Mouse (Mus musculus) hindlimb bud, embryonic 11.5 days (tissue): ENCODE data around the gene Wdr95.
"Not testable (repeated sequence)": the region's sequence is repeated elsewhere in the genome, so short reads cannot be mapped to it uniquely, and the experiment has no call there.

Experiments
- DNase-seq: peaks from one replicate; pipeline ENCODE4 v3.0.0-alpha.2; 2012; ENCODE audit warnings: low read depth, low spot score; ENCODE audit errors: extremely low spot score

Gene Wdr95

DNA sequence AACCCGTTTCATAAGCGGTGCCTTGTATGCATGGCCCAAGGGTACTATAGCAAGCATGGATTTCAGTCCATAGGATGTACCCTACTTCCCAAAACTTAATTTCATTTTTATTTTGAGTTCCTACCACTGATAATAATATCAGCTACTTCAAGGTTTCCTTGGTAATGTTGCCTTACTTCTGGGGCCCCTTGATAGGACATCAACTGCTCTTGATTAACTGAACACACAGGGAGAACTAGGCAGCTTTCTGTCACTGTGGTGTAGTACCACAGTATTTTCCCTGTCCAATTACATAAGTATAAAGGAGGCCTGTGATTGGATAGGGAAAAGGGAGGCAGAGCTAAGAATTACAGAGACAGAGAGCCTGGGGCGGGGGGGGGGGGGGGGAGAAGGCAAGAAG, 13.6 kb upstream of the Wdr95 start:
- no peak for DNase-seq

DNA sequence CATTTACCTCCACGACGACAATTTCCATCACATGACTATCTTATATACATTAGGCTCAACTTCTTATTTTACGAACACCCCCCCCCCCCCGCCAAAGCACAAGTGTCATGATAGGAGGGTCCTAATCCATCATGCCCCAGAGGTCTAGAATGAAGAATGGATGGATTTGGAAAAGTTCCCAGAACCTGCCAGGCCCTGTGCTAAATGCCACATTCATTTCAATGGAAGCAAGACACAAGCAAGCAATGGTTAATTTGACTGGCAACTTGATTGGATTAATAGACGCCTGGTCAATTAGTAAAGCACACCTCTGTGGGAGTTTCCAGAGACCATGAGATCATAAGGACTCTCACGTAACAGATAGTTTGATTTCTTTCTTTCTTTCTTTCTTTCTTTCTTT, 11.4 kb upstream of the Wdr95 start:
- no peak for DNase-seq

DNA sequence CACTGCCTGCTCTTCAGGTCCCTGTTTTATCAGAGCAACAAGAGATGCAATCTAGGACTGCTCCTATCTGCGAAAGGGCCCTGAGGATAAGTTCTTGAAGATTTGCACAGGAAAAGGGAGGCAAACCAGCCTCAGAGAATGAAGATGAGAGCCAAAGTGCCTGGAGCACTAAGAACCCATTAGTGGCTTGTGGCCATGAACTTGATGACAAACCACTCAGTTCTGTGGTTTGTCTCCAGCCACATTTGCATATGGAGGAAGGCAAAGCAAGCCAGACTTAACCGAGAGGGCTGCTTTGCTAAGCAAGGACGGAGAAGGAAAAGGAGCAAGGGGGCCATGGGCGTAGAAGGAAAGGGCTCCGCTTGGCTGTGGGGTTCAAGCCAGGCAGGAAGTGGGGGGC, 7.7 kb upstream of the Wdr95 start:
- no peak for DNase-seq

DNA sequence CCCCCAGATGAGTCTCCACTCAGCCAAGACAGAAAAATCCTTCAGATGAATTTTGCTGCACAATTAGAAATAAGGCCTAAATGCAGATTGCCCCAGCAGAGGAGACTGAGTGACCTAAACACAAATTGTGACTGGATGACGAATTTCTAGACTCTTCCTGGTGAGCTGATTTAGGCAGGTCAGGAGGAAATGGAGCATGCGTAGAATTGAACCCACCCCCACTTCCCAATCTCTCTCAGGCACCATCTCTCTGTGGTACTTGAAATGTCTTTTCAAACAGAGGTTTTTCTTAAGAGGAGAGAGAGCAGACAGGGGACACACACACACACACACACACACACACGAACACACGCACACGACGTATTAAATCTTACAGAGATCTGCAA, 4.6 kb upstream of the Wdr95 start:
- DNase-seq: no peak

DNA sequence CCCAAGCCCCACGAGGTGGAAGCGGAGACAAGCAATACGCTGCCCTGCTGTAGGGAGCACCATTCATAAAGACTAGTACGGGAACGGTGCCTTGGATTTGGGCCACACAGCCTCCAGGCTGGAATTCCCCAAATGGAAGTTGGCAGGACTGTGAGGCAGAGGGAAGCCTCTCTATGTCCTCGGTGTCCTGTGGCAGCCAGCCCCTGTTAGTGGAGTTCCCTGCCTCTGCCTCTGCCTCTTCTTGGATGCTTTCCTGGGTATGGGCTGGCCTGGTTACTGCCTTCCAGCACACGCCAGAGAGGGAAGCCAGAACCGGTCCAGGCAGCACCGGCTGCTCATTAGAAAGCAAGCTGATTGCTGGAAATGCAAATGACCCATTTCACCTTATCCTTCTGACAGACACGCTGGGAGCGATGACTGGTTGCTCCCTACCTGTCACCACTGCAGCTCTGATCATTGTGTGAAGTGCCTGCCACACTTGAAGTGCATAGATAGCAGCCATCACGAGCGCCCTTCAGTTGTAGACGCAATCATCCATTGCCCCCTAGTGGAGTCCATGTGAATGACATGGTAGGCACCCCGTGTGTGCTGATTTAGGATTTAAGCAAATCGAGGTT, 4.1 kb upstream of the Wdr95 start:
- peak; percentile 79 for DNase-seq

DNA sequence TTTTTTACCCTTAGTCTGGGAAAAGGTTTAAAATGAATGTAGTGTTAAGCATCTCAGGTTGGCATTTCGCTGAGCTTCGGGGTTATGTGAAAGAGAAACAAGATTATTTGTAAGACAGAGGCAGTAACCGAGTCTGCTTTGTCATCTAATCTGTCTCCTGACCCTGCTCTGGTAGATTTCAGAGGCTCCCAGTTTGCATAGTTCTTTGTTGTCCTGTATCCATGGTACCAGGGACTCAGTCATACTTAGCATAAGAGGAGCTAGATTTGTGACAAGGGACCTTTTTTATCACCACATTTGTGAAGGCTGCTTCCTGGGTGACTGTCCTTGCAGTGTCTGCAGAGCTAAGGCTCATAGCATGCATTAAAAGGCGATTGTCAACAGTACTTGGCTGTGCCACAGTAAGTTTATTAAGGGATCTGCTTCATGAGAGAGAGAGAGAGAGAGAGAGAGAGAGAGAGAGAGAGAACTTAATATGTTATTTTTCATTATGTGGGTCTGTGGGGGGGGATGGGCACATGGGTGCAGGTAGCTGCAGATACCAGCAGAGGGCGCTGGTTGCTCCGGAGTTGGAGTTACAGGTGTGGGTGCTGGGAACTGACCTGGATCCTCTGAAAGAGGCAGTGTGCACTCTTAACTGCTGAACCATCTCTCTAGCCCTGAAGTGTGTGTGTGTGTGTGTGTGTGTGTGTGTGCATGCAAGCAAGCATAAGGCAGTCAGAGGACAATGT, 3.3 kb upstream of the Wdr95 start:
- DNase-seq: no peak

DNA sequence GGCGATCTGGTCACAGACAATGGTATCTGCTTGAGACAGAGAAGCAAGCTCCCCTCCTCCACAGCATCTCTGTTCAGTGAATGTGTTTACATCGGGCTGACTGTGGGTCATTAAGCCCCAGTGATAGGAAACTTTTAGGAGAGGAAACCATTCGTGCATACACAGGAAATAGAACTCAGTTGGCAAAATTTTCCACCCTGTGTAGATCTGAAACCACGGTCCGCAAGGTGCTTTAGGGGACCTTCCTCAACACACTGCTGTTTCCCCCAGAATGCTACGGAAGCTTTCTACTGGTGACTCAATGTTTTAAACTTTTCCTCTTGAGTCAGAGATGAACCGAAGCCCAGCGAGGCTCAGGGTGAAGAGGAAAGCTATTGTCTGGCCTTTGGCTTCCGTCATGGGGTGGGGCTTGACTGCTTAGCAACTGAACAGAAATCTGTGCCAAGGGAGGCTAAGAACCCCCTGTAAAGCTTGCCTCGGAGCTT, 2.0 kb upstream of the Wdr95 start:
- DNase-seq: no peak

DNA sequence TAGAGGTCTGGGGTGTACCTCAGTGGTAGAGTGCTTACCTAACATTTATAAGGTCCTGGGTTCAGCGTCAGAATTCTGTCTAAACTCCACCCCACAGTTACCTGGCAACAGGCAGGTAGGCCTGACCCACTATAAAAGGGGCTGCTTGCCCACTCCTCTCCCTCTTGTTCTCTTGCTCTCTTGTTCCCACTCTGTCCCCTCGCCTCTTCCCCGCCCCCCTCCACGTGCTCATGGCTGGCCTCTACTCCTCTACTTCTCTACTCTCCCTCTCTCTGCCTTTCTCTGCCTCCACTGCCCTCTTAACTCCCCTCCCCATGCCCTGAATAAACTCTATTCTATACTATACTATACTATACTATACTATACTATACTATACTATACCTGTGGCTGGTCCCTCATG, 1.2 kb upstream of the Wdr95 start:
- not testable (repeated sequence) for DNase-seq

DNA sequence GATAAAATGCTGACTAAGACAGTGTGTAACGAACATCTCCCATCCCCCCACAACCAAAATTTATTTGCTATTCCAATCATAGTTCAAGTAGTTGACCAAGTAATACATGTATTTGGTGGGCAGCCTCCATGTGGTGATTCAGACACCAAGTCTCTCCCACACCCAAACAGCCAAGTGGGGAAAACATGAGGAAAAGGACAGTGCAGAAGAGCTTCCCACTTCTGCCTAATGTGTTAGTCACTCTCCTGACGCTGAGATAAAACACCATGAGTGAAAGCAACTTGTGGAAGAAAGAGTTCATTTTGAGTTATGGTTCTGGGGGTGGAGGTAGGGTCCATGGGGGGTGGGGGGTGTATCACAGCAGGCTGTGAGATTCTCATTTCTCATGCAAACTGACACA, 5.4 kb downstream of the Wdr95 start:
- DNase-seq: no peak

DNA sequence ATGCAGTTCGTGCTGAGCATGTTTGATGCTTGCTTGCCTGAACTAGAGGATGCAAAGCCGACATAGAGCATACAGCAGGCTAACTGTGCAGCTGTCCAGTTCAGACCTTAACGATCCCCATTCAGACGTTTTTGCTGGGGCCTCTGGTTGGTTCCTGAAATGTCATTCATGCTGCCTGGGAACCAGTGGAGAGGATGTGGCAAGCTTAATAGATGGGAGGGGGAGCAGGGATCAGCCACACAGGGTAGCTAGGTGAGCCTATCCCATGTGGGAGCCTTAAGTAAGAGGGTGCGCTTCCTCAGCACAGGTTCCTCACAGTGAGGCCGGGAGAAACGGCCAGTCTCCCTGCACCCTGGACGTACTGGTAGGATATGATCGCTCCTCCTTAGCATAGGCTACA, 7.5 kb downstream of the Wdr95 start:
- DNase-seq: no peak

DNA sequence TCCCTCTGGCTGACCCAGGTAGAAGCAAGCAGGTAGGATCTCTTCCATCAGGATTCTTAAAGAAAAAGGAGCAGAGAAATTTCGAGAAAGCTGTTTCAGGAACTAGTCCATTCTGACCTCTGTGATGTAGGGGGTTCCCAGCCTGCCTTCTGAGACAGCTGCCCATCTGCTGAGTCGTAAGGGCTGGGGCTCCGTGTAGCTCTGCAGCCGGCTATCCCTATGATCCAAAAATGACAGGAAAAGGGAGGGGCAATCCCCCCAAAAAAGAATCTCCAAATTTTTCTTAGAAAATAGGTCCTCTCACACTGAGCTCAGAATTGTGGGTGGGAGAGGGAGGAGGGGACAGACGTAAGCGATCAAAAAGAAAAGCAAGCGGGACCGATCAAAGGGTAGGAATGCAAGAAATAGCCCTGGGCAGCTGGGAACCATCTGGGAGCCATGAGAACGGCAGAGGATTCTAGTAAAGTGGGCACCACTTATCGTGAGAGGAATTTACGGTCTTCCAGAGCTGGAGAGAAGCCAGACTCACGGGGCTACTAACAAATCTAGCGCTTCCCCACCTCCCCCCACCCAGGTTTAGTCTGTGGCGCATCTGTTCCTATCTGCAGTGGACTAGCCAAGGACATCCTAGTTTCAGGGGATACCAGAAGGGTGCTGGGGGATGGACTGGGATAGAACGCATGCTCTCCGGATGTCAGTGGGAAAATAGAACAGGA, 9.5 kb downstream of the Wdr95 start:
- no peak for DNase-seq

DNA sequence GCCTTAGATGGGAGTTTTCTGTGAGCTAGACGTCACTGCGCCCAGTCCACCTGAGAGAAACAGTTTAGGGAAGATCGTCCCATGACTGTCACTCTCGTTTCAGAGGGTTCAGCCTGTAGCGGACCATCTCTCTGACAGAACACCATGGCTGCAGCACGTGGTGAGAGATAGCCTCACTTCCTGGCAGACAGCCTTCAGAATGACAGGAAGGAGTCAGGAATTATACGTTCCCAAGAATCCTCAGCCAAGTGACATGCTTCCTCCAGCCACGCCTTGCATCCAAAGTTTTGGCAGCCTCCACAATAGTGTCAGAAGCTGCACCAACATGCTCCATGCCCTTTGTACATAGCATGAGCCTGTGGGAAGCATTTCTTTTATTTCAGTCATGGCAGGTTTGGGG, 10.1 kb downstream of the Wdr95 start:
- DNase-seq: no peak

DNA sequence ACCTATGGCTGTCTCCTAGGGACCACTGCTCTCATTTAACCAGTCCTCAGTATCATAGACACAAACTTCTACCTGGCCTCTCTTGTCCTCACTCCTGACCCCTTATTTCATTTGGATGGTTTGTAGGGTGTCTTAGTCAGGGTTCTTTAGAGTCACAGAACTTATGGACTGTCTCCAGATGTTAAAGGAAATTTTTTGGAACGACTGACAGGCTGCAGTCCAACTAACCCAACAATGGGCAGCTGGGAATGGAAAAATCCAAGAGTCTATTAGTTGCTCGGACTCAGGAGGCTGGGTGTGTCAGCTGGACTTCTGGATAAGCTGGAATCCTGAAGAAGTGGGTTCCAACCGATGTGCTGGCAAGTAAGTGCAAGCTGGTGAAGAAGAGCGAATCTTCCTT, 10.6 kb downstream of the Wdr95 start:
- DNase-seq: no peak

DNA sequence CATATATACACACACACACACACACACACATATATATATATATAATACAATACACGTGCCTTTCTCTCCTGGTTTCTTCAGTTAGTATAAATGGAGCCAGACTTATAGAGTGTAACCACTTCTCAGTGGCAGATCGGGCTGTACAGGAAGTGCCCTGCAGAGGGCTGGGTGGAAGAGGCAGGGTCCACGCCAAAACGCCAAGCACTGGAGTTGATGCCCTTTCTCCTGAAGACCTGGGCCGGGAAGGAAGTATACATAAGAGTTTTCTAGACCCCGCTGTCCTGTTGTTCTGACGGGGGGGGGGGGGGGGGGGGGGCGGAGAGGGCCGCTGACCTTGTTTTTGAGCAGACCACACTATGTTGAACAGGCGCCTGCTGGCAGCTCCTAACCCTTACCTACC, 22.7 kb downstream of the Wdr95 start:
- no peak for DNase-seq

DNA sequence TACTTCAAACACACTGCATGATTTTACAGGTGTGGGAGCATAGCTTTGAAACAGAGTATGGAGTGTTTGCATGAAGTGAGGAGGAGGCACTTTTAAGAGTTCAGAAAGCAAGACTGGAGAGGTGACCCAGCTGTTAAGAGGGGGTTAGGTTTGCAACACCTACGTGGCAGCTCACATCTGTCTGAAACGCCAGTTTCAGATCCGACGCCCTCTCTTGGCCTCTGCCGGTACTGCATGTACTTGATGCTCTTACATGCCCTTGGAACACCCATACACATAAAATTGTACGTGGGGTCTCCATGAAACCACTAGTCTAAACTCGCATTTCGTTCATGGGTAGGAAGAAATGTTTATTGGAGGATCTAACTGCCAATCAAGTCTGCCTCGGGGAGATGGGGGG, 24.3 kb downstream of the Wdr95 start:
- DNase-seq: no peak

DNA sequence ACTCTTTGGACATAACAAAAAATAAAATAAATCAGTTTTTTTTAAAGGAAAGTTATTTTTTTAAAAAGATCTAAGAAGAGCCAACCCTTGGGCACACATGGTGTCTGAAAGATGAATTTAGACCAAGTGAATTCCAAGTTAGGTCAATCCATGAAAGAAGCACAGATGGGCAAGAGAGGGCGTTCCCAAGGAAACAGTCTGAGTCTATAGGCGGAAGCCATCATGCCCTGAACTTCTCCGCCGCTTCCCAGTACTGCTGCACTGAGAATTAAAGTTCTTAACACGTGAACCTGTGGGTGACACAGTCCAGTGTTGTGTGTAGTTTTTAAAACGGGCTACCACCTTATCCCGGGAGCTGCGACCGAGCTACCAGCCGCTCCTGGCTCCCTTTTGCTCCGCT, 24.9 kb downstream of the Wdr95 start:
- no peak for DNase-seq

DNA sequence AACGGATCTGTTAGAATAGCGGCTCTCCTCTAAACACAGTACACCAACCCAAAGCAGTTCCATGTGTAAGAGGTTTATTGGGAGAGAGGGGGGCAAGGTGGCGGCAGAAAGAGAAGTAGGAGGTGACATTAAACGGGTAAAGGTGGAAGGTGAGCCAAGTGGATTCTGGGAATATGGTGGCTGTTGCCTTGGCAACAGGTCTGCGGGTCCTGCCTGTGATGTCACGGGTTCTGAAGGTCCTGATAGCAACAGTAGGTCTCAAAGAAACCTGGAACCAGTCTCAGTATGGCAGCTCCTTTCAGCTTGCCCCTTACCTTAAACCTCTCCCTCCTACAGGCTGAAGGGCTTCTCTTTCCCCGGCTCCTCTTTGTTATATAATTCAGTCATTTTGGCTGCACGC, 25.9 kb downstream of the Wdr95 start:
- DNase-seq: no peak

DNA sequence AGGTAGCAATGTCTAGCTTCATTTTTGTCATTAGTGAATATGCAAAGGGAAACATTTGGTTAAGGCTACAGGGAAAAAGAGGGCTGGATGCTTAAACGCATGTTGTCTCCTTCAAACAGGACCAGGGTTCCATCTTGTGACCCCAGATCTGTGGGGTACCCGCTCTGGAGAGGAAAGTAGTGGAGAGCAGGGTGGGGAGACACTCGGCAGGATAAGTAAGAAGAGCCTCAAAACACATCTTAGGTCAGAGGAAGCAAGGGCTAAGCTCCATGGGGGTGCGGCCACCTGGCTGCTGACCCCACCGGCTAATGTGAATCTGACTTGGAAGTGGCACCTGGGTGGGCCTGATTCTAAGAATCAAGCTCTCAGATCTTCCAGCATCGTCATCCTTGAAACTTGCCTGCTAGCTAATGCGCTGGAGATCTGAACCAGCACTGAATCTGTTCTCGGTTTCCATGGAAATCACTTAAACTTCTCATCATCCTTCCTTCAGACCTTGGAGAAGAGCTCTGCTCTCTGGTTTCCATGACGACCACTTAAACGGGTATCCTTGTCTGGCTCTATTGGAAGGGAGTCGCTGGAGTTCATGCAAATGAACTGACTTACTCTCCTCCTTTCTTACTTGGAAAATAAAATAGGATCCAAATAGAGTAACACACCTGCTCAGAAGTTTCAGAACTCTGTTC, 32.6 kb downstream of the Wdr95 start:
- no peak for DNase-seq

DNA sequence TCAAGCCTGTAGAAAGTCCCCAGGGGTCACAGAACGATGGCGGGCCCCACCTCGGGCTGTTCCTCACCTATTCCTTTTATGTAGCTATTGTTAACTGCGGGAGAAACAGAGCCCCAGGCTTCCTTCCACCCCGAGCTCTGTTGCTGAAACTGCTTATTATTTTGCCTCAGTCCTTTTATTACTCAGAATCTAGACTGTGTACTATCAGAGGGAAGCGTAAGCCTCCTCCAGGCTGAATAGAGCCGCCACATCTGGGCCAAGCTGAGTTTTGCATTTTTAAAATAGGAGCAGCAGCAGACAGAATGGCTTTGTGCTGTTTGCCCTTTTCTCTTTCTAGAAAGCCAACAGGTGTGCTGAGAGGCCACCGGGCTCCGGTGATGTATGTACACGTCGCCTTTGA, 37.5 kb downstream of the Wdr95 start:
- DNase-seq: no peak

DNA sequence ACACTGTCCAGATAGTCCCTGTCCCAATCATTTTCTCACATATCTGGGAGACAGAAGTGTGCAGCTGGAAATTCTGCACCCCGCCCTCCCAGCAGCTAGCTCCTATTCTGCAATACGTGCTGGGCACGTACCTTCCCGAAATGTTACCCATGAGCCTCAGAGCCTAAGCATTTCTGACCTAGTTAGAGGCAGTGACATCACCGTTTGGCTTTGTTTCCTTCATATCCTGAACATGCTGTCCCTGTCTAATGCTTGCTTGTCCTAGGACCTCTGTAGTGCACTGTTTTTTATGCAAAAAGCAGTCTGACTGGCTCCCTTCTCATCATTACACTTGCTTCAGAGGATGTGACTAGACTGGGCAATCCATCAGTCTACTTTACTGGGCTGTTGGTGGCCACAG, 38.5 kb downstream of the Wdr95 start:
- no peak for DNase-seq

DNA sequence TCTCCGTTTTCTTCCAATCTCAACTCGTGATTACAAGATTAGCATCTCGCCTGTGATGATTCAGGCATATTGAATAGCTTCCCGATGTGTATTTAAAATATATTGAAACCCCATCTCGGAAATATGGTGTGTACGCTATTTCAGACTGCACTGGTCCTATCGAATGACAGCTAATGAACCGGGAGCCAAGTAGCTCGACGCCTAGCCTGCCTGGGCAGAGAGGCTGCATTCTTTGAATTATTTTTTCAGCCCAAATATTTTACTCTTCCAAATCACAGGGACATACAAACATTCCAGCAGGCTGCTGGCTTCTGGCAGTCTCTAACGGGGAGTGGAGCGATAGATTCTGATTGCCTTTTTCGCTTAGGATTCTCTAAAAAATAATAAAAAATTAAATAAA, 40.5 kb downstream of the Wdr95 start:
- no peak for DNase-seq

DNA sequence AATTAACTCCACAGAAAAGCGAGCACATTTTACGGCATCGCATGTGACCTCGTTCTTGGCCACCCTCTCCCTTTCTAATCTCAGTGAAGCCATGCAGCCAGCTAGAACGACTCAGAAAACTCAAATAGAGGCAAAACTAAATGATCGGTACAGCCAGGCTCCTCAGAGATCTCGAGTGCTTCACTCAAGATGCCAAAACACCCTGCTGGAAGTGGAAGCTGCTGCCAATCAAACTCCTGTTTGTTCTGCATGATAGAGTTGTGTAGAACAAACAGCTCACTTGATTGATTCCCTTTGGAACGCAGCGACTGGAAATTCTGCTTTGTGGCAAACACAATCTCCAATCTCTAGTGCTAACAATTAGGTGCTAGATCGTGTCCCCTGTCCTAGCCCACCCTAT, 48.5 kb downstream of the Wdr95 start:
- no peak for DNase-seq
